Mouse (Mus musculus) adrenal gland, adult 2 months (tissue): ENCODE results near the gene Galr3. TPM values are rescaled to one million over a fixed set of nuclear protein-coding genes. Genes with fewer than 3 reads are reported as not detected.
A peak's percentile ranks its signal among the peaks of the same experiment; 100 is the strongest.
"Not testable (repeated sequence)": the region's sequence is repeated elsewhere in the genome, so short reads cannot be mapped to it uniquely, and the experiment has no call there.

Source experiments
- DNase-seq: peaks from one replicate; pipeline ENCODE4 v3.0.0; 2021
- polyA plus RNA-seq: library from polyadenylated mRNA; depleted of rRNA; stranded (reverse); fragments of >200 nt; gene quantifications from 2 replicates; pipeline ENCODE4 v1.2.3, GENCODE M21; 2012
- total RNA-seq, 2 experiments: library from RNA; stranded (reverse); gene quantifications; 2 replicates each; pipeline ENCODE4 v1.2.3; 2021

Gene Galr3
- total and polyA plus RNA-seq, 3 experiments: 0.28 to 1.4 TPM; not detected in 1

DNA sequence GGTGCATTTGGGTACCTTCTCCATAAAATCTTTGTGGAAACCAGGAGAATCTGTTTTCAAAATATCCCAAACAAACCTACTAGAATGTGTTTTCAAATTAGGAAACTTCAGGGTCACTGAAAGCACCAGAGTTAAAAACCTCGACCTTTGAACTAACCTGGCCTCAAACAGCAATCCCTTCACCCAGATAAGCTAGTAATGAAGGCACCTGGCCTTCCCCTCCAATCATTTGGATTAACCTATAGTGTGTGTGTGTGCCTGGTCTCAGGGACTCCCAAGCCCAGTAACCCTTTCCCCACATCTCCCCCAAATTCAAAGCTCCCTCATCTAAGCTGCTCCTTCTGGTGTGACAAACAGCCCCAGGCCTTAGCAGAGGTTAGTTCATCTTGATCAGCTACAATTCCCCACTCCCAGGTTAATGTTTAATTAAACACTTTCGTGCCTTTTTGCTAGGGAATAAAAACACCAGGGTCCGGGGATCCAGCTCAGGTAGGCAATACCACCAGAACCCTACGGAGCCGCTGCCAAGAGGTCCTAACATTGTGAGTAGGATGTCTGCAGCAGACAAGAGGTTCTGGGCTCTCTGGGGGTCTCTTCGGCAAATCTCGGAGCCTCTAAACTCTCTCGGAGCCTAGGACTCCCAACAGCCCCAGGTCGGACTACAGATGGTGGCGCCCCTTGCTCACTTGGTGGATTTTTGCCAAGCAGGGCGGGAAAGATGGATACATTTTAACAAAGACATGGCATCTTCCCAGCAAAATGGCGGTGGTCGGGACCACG, 15.0 kb upstream of the Galr3 start:
- DNase-seq: no peak

GRCm38 (mm10) chr15:79027291-79028205, 14.1 kb upstream of the Galr3 start:
- peak; percentile 64 for DNase-seq

DNA sequence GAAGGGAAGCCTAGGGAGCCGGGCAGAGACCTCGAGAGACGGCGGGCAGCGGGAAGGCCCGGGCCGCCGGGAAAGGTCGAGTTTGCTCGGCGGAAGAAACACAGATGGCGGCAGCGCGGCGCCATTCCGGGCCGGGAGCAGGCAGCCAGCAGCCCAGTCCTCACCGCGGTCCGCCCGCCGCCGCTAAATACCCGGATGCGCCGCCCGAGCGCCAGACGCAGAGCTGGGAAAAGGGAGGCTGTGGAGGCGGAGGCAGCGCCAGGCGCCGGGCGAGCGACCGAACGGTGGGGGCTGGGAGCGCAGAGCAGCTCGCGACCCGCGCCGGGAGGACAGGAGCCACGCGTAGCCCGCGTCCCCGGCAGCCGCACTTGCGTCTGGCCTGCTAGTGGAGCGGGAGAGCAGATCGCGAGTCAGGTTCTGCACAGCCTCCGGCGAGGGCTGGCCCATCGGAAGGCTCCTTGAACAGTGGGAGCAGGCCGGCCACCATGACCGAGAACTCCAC, 13.4 kb upstream of the Galr3 start, which contains the start of gene H1f0:
TSS of gene H1f0 (plus strand) at position 214 of the 502 bp plus-strand sequence.
- DNase-seq: peak; percentile 97

DNA sequence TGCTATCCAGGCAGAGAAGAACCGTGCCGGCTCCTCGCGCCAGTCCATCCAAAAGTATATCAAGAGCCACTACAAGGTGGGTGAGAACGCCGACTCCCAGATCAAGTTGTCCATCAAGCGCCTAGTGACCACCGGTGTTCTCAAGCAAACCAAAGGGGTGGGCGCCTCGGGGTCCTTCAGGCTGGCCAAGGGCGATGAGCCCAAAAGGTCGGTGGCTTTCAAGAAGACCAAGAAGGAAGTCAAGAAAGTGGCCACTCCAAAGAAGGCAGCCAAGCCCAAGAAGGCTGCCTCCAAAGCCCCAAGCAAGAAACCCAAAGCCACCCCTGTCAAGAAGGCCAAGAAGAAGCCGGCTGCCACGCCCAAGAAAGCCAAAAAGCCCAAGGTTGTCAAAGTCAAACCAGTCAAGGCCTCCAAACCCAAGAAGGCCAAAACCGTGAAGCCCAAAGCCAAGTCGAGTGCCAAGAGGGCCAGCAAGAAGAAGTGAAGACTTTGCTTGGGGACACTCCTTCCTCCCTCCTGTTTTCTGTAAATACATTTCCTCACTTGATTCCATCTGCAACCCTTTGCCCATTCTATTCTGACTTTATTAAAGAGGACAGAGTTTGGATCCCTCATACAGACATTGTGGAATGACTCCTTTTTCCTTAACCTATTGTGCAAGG, 12.7 kb upstream of the Galr3 start:
- DNase-seq: peak; percentile 47

DNA sequence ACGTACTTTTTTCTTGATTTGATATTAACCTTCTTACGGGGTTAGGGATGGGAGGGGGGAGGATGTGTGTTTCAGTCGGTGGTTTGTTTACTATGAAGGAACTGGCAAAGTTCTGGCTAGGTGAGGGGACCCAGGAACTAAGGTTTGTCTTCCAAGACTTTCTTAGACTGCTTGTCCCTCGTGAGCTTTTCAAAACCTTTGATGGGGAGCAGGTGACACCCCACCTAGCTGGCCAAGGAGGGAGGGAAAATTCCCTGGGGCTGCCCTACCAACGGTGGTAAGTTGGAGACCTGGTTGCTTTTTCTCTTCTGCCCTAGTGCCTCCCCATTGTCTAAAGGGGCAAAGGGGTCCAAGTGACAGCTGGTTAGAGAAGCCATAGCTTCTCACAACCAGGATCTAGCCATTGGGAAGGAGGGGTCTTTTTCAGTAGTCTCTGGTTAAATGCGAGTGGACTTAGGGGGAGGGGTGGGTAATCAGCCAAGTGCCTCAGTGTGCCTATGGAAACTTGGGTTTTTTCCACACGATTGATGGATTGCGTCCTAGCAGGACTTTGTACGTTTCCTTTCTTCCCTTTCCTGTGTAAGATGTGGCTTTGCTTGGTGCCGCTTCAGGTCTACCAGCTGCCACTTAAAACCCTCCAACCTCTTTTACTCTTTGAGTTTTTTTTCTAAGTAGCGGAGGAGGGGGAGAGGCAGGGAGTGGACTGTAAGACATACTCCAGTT, 12.0 kb upstream of the Galr3 start:
- DNase-seq: peak; percentile 44

- DNase-seq: peak; percentile 96
Observed at GRCm38 (mm10) chr15:79030551-79031435, 10.9 kb upstream of the Galr3 start.

DNA sequence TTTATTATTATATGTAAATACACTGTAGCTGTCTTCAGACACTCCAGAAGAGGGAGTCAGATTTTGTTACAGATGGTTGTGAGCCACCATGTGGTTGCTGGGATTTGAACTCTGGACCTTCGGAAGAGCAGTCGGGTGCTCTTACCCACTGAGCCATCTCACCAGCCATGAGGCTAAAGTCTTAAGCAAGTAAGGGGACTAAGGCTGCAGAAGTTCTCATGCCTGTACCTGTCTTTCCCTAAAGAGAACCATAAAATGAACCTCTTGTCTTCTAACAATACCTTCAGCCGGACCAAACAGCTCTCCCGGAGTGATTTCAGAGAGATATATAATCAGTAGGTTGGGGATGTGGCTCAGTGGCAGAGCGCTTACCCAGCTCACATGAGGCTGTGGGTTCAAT, 9.8 kb upstream of the Galr3 start:
- DNase-seq: not testable (repeated sequence)

DNA sequence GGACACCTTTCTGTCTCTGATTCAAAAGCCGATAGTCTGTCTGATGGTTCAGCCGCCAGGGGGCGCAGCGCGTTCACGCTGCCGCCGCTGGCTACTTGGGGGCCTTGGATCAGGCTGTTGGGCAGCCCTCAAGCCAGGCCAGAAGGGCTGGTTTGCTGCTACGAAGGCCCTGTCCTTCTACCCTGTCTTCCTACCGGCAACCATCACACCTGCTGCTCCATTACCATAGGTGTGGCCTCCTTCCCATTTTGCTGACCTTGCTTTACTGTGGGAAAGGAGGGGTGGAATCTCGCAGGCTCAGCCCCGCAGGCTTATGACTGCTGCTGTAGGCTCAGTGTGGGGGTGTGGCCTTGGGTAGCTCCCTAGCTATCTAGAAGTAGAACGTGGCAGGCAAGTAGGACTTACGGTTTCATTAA, 3.8 kb upstream of the Galr3 start:
- peak; percentile 78 for DNase-seq

GRCm38 (mm10) chr15:79038331-79038730, 3.4 kb upstream of the Galr3 start:
- no peak for DNase-seq

DNA sequence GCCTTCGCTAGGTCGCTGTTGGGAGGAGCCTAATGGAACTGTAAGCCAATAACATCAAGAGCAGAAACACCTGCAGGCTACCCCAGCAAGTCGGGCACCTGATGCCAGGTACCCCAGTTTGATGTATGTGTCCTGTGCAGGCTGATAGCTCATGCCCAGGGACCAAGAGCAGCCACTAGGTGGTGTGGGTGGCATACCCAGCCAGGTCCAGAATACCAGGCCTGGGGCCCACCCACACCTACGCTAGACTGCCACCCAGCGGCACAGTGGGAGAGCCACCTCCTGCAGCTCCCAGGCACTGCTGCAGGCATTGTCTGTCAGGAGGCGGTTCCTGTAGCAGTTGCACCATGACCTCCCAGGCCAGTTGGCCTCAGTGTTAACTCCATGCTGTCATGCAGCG, 2.8 kb upstream of the Galr3 start:
- peak; percentile 91 for DNase-seq

DNA sequence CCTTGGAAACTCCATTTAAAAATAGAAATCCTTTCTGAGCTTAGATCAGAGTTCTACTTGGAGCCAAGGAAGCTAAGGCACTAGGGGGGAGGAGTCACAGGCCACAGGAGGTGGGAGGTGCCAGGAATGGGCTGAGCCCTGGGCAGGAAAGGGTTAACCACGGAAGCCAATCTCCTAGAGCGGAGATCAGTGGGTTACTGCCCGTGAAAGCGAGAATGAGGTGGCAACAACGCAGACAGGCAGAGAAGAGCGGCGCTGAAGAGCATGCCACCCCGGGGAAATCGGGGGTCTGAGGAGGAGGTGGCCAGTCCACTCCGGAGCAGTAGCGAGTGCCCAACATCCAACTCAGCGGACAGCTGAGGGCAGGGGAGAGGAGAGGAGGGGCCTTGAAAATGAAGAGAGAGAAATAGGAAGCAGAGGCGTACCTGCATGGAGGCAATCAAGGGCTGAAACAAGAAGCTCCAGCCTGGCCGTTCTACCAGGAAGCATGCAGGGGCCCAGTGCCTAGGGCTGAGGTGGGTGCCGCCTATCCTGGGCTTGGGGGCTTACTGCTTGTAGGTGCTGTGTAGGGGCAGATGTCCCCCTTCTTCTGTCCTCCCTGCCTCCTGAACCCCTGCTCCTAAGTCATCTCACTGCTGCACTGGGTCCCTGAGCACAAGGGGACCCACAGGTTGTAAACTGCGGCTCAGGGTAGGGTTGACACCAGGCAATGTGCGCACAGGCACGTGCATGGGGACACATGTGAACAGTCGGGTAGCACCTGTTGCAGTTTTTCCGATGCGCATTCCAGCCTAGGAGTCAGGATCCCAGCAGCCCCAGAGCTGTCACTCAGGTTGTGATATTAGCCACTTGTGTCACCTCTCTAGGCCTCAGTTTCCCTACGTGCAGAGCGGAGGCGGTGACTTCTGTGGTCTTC, 926 bp upstream of the Galr3 start:
- no peak for DNase-seq

DNA sequence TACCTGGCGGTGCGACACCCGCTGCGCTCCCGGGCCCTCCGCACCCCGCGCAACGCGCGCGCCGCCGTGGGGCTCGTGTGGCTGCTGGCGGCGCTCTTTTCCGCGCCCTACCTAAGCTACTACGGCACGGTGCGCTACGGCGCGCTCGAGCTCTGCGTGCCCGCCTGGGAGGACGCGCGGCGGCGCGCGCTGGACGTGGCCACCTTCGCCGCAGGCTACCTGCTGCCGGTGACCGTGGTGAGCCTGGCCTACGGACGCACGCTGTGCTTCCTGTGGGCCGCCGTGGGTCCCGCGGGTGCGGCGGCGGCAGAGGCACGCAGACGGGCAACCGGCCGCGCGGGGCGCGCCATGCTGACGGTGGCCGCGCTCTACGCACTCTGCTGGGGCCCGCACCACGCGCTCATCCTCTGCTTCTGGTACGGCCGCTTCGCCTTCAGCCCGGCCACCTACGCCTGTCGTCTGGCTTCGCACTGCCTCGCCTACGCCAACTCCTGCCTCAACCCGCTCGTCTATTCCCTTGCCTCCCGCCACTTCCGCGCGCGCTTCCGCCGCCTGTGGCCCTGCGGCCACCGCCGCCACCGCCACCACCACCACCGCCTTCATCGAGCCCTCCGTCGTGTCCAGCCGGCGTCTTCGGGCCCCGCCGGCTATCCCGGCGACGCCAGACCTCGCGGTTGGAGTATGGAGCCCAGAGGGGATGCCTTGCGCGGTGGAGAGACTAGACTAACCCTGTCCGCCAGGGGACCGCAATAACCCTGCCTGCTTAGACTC, 1.2 kb downstream of the Galr3 start:
- DNase-seq: peak; percentile 31

GRCm38 (mm10) chr15:79044837-79045236, 3.2 kb downstream of the Galr3 start:
- no peak for DNase-seq

- DNase-seq: no peak
Observed at GRCm38 (mm10) chr15:79048186-79048585, 6.5 kb downstream of the Galr3 start.

GRCm38 (mm10) chr15:79050160-79050845, 8.6 kb downstream of the Galr3 start:
- DNase-seq: no peak

DNA sequence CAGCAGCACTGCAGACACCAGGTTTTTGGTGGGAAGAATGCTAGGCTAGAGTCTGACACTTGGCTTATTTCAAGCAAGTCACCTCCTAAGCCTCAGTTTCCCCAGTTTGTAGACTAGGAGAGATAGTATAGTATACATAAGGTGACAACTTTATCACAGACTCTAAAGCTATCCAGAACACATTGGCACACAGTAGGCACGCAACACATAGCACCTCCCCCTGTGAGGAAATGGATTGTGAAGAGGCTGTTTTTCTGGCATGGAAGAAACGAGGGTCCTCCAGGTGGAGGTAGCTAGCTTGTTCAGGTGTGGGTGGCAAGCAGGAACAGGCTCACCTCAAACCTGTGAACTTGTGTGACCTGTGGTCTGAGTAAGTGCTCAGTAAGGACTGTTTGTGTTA, 9.3 kb downstream of the Galr3 start:
- DNase-seq: no peak

GRCm38 (mm10) chr15:79051461-79052360, 10.0 kb downstream of the Galr3 start:
- DNase-seq: no peak
